Mouse (Mus musculus) gonadal fat pad, adult 2 months (tissue): ENCODE results near the gene Usp17lc. TPM values are rescaled to one million over a fixed set of nuclear protein-coding genes. Genes with fewer than 3 reads are reported as not detected.
"Not testable (repeated sequence)": the region's sequence is repeated elsewhere in the genome, so short reads cannot be mapped to it uniquely, and the experiment has no call there.

ENCODE experiments used
- DNase-seq: peaks from one replicate; pipeline ENCODE4 v3.0.0-alpha.2; 2012; ENCODE audit warnings: low read depth
- polyA plus RNA-seq: library from polyadenylated mRNA; depleted of rRNA; stranded (reverse); fragments of >200 nt; gene quantifications from 2 replicates; pipeline ENCODE4 v1.2.3, GENCODE M21; 2012; rRNA removed

Gene Usp17lc
- not detected in 2 replicates for polyA plus RNA-seq

- DNase-seq, result not testable (repeated sequence)
These were observed at the start of gene Usp17lc for GRCm38 (mm10) chr7:103414772-103415171. TSS of gene Usp17lc (plus strand) at chr7:103415072.

DNA sequence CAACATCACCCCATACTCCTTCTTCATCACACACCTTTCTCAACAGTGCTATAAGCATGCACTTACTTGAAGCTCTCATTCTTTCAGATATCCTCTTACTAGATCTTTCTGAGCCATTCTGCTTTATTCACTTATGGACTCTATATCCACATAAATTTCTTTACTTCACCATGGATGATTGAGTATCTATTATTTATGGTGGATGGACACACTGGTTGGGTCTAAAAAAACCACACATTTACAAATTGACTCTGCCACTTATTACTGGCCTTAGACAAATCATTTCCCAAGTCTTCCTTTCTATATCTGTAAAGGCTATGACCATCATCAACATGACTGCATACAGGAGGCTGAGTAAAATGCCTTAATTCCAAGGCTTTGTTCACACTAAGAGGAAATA, 28.8 kb upstream of the Usp17lc start, which contains the start of gene Olfr603:
Olfr603 (minus strand) TSS at position 101 of the 400 bp plus-strand sequence.
- no peak for DNase-seq

GRCm38 (mm10) chr7:103397758-103398157, 17.1 kb upstream of the Usp17lc start:
- no peak for DNase-seq

GRCm38 (mm10) chr7:103398981-103399380, 15.9 kb upstream of the Usp17lc start:
- DNase-seq, result no peak

DNA sequence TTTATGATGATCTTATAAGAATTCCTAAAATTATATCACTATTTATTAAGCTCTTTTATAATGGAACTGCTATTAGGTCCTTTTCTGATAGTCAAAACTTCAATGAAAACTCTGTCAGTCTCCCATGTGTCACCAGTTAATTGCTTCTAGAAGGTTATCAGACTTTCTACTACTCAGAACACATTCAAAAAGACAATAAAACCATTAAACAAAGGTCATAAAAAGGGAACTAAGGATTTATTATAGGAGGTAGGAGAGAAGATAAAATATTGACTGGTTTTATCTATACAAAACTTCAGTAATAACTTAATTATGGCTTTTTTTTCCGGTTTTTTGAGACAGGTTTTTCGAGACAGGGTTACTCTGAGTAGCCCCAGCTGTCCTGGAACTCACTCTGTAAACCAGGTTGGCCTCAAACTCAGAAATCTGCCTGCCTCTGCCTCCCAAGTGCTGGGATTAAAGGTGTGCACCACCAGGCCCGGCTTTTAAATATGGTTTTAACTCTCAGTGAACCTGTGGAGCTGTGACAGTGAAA, 8.3 kb upstream of the Usp17lc start:
- DNase-seq, result not testable (repeated sequence)

- no peak for DNase-seq
These were observed 30.5 kb downstream of the Usp17lc start, which contains the start of gene Olfr605 for GRCm38 (mm10) chr7:103445339-103445738. TSS of gene Olfr605 (minus strand) at chr7:103445439.

DNA sequence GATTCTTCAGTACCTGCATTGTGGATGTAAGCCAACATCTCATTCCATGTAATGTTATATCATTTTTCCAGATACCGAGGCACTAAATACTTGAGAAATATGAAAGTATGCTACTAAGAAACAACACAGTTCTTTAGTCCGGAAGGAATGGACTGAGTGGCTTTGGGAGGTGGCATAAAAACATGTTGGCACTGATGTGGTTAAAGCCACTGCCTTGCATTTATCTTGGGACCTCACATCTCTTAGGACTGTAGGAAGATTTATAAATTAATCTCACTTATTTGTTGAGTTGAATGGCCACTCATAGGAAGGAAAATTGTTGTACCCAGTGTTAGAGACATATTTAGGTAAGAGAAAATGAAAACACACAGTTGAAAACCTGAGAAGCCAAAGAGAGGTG, 33.9 kb downstream of the Usp17lc start, which contains the start of gene Olfr606:
Olfr606 (plus strand) TSS at position 301 of the 400 bp plus-strand sequence.
- DNase-seq, result no peak

DNA sequence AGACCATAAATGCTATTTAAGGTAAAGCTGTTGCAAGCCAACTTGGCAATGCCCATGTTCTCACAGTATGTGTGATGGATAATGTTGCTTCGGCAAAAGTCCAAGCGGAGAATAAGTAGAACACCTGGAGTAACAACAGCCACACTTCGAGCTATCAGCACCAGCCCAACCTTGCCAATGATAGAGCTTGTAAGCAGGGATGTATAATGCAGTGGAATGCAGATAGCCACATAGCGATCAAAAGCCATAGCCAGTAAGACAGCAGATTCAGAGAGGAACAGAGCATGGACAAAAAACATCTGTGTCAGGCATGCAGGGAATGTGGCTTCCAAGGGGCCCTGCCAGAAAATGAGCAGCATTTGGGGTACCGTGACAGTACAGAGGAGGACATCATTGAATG, 45.7 kb downstream of the Usp17lc start:
- no peak for DNase-seq

Other genes starting within 250 kb of the Usp17lc start
- not detected in 2 replicates for gene Olfr591, start 236.7 kb upstream of the Usp17lc start, polyA plus RNA-seq
- gene Olfr592, start 230.3 kb upstream of the Usp17lc start, polyA plus RNA-seq, result not detected in 2 replicates
- not detected in 2 replicates for gene Olfr593, start 203.2 kb upstream of the Usp17lc start, polyA plus RNA-seq
- not detected in 2 replicates for gene Olfr594, start 198.1 kb upstream of the Usp17lc start, polyA plus RNA-seq
- gene Usp17ld, start 162.6 kb upstream of the Usp17lc start, polyA plus RNA-seq, result not detected in 2 replicates
- not detected in 2 replicates for gene Olfr596, start 109.4 kb upstream of the Usp17lc start, polyA plus RNA-seq
- not detected in 2 replicates for gene Olfr597, start 98.8 kb upstream of the Usp17lc start, polyA plus RNA-seq
- gene Olfr598, start 91.5 kb upstream of the Usp17lc start, polyA plus RNA-seq, result not detected in 2 replicates
- not detected in 2 replicates for gene Olfr599, start 79.2 kb upstream of the Usp17lc start, polyA plus RNA-seq
- not detected in 2 replicates for gene Olfr600, start 65.4 kb upstream of the Usp17lc start, polyA plus RNA-seq
- gene Olfr601, start 52.4 kb upstream of the Usp17lc start, polyA plus RNA-seq, result not detected in 2 replicates
- not detected in 2 replicates for gene Olfr603, start 28.9 kb upstream of the Usp17lc start, polyA plus RNA-seq
- not detected in 2 replicates for gene Olfr605, start 30.4 kb downstream of the Usp17lc start, polyA plus RNA-seq
- not detected in 2 replicates for gene Olfr606, start 34.0 kb downstream of the Usp17lc start, polyA plus RNA-seq
- not detected in 2 replicates for gene Olfr607, start 49.1 kb downstream of the Usp17lc start, polyA plus RNA-seq
- not detected in 2 replicates for gene Olfr608, start 54.8 kb downstream of the Usp17lc start, polyA plus RNA-seq
- not detected in 2 replicates for gene Olfr609, start 83.0 kb downstream of the Usp17lc start, polyA plus RNA-seq
- not detected in 2 replicates for gene Olfr610, start 97.0 kb downstream of the Usp17lc start, polyA plus RNA-seq
- gene Olfr611, start 105.8 kb downstream of the Usp17lc start, polyA plus RNA-seq, result not detected in 2 replicates
- not detected in 2 replicates for gene Olfr612, start 127.6 kb downstream of the Usp17lc start, polyA plus RNA-seq
- not detected in 2 replicates for gene Olfr613, start 133.0 kb downstream of the Usp17lc start, polyA plus RNA-seq
- not detected in 2 replicates for gene Olfr615, start 141.0 kb downstream of the Usp17lc start, polyA plus RNA-seq
- not detected in 2 replicates for gene Olfr616, start 154.1 kb downstream of the Usp17lc start, polyA plus RNA-seq
- not detected in 2 replicates for gene Olfr617, start 158.0 kb downstream of the Usp17lc start, polyA plus RNA-seq
- gene Olfr618, start 175.0 kb downstream of the Usp17lc start, polyA plus RNA-seq, result not detected in 2 replicates
- gene Olfr619, start 185.5 kb downstream of the Usp17lc start, polyA plus RNA-seq, result not detected in 2 replicates
- gene Olfr620, start 197.5 kb downstream of the Usp17lc start, polyA plus RNA-seq, result not detected in 2 replicates
- not detected in 2 replicates for gene Olfr622, start 227.6 kb downstream of the Usp17lc start, polyA plus RNA-seq
- gene Olfr623, start 248.6 kb downstream of the Usp17lc start, polyA plus RNA-seq, result not detected in 2 replicates